24 mouse cellular contexts compared by ENCODE assay signal in genomic region chr1:91352277-91352676, GRCm38 (mm10). TPM values are rescaled to one million over a fixed set of nuclear protein-coding genes. Genes with fewer than 3 reads are reported as not detected.
A peak's percentile ranks its signal among the peaks of the same experiment; 100 is the strongest.
DNase-seq lines count a peak whose midpoint lies in the region; ATAC-seq and TF ChIP-seq lines count a peak whose summit lies in the region.
"Had no signal": no experiment of that assay in that cellular context is flagged by ENCODE, and none has a peak within 500 bp of the region (broad histone marks: within the 10 kb centered on the region; RNA-seq: fewer than 3 reads in every experiment).

No protein-coding gene starts in this region.

- no peak overlapping the region for H3K9ac ChIP-seq in heart, embryonic 16.5 days (ENCODE audit: low read length)
- H3K9ac ChIP-seq: embryonic facial prominence, embryonic 13.5 days; forebrain, postnatal 0 days; liver, embryonic 12.5 days; midbrain, embryonic 15.5 days had no signal

- H3K4me2 ChIP-seq in heart, embryonic 16.5 days (ENCODE audit: low read depth, low read length) = peak overlapping the region; percentile 67
- H3K4me2 ChIP-seq: embryonic facial prominence, embryonic 13.5 days; liver, embryonic 12.5 days; midbrain, embryonic 15.5 days had no signal

- WGBS in heart, embryonic 16.5 days = 82% methylated on average over 2 of the region's 2 CpGs

- no peaks in the 10 kb centered on the region for H3K9me3 ChIP-seq in heart, embryonic 16.5 days (replicated peaks; ENCODE audit: control insufficient read depth, low read length)
- H3K9me3 ChIP-seq: embryonic facial prominence, embryonic 13.5 days; liver, embryonic 12.5 days; megakaryocyte, embryonic 14.5 days; midbrain, embryonic 15.5 days had no signal

- H3K27me3 ChIP-seq in heart, embryonic 16.5 days (ENCODE audit: control insufficient read depth, insufficient read depth, low read length) = no peaks in the 10 kb centered on the region
- H3K27me3 ChIP-seq: embryonic facial prominence, embryonic 13.5 days had no signal

- peaks cover 12% of the 10 kb centered on the region for H3K36me3 ChIP-seq in heart, embryonic 16.5 days (ENCODE audit: control insufficient read depth, insufficient read depth)
- H3K36me3 ChIP-seq: embryonic facial prominence, embryonic 13.5 days; liver, embryonic 12.5 days; midbrain, embryonic 15.5 days had no signal

- TF ChIP-seq CTCF in gastrocnemius, adult 2 months (IDR thresholded peaks at IDR 0.05) = no peak

- H3K27ac ChIP-seq in gastrocnemius, adult 2 months = peak overlapping the region; percentile 91
- no peak overlapping the region for H3K27ac ChIP-seq in heart, embryonic 16.5 days (ENCODE audit: low read length)
- H3K27ac ChIP-seq: embryonic facial prominence, embryonic 13.5 days; liver, embryonic 12.5 days; midbrain, embryonic 15.5 days had no signal

- peaks cover 25% of the 10 kb centered on the region for H3K4me1 ChIP-seq in heart, embryonic 16.5 days (ENCODE audit: control insufficient read depth, insufficient read depth, low read length)
- H3K4me1 ChIP-seq: embryonic facial prominence, embryonic 13.5 days; liver, embryonic 12.5 days; midbrain, embryonic 15.5 days had no signal

- ATAC-seq in heart, embryonic 16.5 days (replicated peaks; ENCODE audit: extremely low read depth, insufficient read depth, low FRiP score) = no peak
- ATAC-seq: activated CD4-positive, CD25-positive, alpha-beta regulatory T cell, adult 4 months; forebrain, postnatal 0 days; hindbrain, embryonic 16.5 days; intestine, embryonic 16.5 days; liver, embryonic 12.5 days; midbrain, embryonic 15.5 days had no signal

- DNase-seq in gastrocnemius, adult 2 months = no peak
- DNase-seq in gastrocnemius, adult 18-20 months (ENCODE audit: low spot score) = no peak
- DNase-seq in heart, postnatal 14 days = no peak
- DNase-seq in Muller cell, postnatal 12 days (ENCODE audit: inconsistent ontology term) = peak; percentile 74
- peak; percentile 48 to 68 for DNase-seq in natural killer cell, adult 2 months (ENCODE audit: low spot score in 2 of 2)
- DNase-seq in cerebellum, postnatal 36 days = no peak
- no peak for DNase-seq in ovary, postnatal 14 days (ENCODE audit: low spot score)
- DNase-seq: adrenal gland, postnatal 10 days; cerebellum, postnatal 10 days; forebrain, postnatal 0 days; gastrocnemius, postnatal 25 days; kidney, postnatal 4 days; lung, adult 2 months; thymus, postnatal 4 days had no signal

- intact Hi-C loops in gastrocnemius, adult 2 months (cut with DNase I) = no loop called here
- intact Hi-C loops in heart, postnatal 14 days (cut with DNase I) = no loop called here

- peak overlapping the region; percentile 78 for H3K4me3 ChIP-seq in gastrocnemius, adult 2 months
- H3K4me3 ChIP-seq in heart, embryonic 16.5 days (ENCODE audit: low read length) = peak overlapping the region; percentile 53
- H3K4me3 ChIP-seq: embryonic facial prominence, embryonic 13.5 days; liver, embryonic 12.5 days; megakaryocyte, embryonic 14.5 days; midbrain, embryonic 15.5 days had no signal

RNA-seq across cellular contexts. Expression of gene Klhl30, which starts 1.5 kb away (rescaled TPM):
- 10 to 100 TPM; 49.9 to 89.8 TPM for total RNA-seq in gastrocnemius, adult 2 months (2021)
- 10 to 100 TPM; 72.6 to 80.4 TPM for total RNA-seq in gastrocnemius, adult 18-20 months (2021)
- polyA plus RNA-seq in heart, embryonic 16.5 days (2015; fragmentation: Nextera tagmentation; extraction: Ambion mirVana) = 51.4 and 58.4 TPM in 2 replicates
- total RNA-seq in heart, postnatal 14 days (2021) = 10 to 100 TPM; 43.9 to 47.6 TPM
- total RNA-seq: layer of hippocampus, postnatal 10 days had no signal
- polyA plus RNA-seq: activated CD4-positive, CD25-positive, alpha-beta regulatory T cell, adult 4 months; liver, embryonic 12.5 days had no signal

RNA-seq across cellular contexts. Expression of gene Erfe, which starts 14.0 kb away (rescaled TPM):
- 1 to 10 TPM in 1 of 2 experiments, under 1 TPM in 1; 0.67 to 1.4 TPM for total RNA-seq in gastrocnemius, adult 2 months (2021)
- total RNA-seq in gastrocnemius, adult 18-20 months (2021) = 1 to 10 TPM; 1.2 to 1.6 TPM
- 1.3 and 1.5 TPM in 2 replicates for polyA plus RNA-seq in heart, embryonic 16.5 days (2015; fragmentation: Nextera tagmentation; extraction: Ambion mirVana)
- under 1 TPM; 0.15 to 0.41 TPM for total RNA-seq in heart, postnatal 14 days (2021)
- polyA plus RNA-seq: activated CD4-positive, CD25-positive, alpha-beta regulatory T cell, adult 4 months had no signal

RNA-seq across cellular contexts. Expression of gene Espnl, which starts 30.4 kb away (rescaled TPM):
- total RNA-seq in gastrocnemius, adult 2 months (2021) = not detected
- total RNA-seq in gastrocnemius, adult 18-20 months (2021) = under 1 TPM in 1 of 2 experiments, not detected in 1; 0.12 TPM
- polyA plus RNA-seq in heart, embryonic 16.5 days (2015; fragmentation: Nextera tagmentation; extraction: Ambion mirVana) = 0.04 and 0.07 TPM in 2 replicates
- total RNA-seq in heart, postnatal 14 days (2021) = not detected
- polyA plus RNA-seq: activated CD4-positive, CD25-positive, alpha-beta regulatory T cell, adult 4 months; embryonic facial prominence, embryonic 13.5 days; kidney, embryonic 14.5 days had no signal

RNA-seq across cellular contexts. Expression of gene Ilkap, which starts 46.3 kb away (rescaled TPM):
- total RNA-seq in gastrocnemius, adult 2 months (2021) = 10 to 100 TPM; 38.3 to 44.6 TPM
- total RNA-seq in gastrocnemius, adult 18-20 months (2021) = 10 to 100 TPM; 35.4 to 40.1 TPM
- polyA plus RNA-seq in heart, embryonic 16.5 days (2015; fragmentation: Nextera tagmentation; extraction: Ambion mirVana) = 112 and 113 TPM in 2 replicates
- total RNA-seq in heart, postnatal 14 days (2021) = 10 to 100 TPM; 45.4 to 46.7 TPM

RNA-seq across cellular contexts. Expression of gene Scly, which starts 54.1 kb away (rescaled TPM):
- total RNA-seq in gastrocnemius, adult 2 months (2021) = 10 to 100 TPM in 1 of 2 experiments, 1 to 10 TPM in 1; 8.1 to 11.5 TPM
- 1 to 10 TPM; 8.1 TPM for total RNA-seq in gastrocnemius, adult 18-20 months (2021)
- 16.0 and 17.5 TPM in 2 replicates for polyA plus RNA-seq in heart, embryonic 16.5 days (2015; fragmentation: Nextera tagmentation; extraction: Ambion mirVana)
- 10 to 100 TPM; 11.4 to 15.6 TPM for total RNA-seq in heart, postnatal 14 days (2021)

Comparison
In these comparisons a context has a peak if more than half of its experiments do, and no peak if none do; other contexts are left out.
1. DNase-seq: peak in Muller cell, postnatal 12 days (single experiment) and natural killer cell, adult 2 months (2 of 2); none in gastrocnemius, adult 2 months (single experiment), gastrocnemius, adult 18-20 months (single experiment), heart, postnatal 14 days (0 of 2), cerebellum, postnatal 36 days (0 of 2) and ovary, postnatal 14 days (single experiment).